Mouse (Mus musculus): ENCODE measurements around the gene Gcc2.
"Not testable (repeated sequence)": the region's sequence is repeated elsewhere in the genome, so short reads cannot be mapped to it uniquely, and the experiment has no call there.

DNA sequence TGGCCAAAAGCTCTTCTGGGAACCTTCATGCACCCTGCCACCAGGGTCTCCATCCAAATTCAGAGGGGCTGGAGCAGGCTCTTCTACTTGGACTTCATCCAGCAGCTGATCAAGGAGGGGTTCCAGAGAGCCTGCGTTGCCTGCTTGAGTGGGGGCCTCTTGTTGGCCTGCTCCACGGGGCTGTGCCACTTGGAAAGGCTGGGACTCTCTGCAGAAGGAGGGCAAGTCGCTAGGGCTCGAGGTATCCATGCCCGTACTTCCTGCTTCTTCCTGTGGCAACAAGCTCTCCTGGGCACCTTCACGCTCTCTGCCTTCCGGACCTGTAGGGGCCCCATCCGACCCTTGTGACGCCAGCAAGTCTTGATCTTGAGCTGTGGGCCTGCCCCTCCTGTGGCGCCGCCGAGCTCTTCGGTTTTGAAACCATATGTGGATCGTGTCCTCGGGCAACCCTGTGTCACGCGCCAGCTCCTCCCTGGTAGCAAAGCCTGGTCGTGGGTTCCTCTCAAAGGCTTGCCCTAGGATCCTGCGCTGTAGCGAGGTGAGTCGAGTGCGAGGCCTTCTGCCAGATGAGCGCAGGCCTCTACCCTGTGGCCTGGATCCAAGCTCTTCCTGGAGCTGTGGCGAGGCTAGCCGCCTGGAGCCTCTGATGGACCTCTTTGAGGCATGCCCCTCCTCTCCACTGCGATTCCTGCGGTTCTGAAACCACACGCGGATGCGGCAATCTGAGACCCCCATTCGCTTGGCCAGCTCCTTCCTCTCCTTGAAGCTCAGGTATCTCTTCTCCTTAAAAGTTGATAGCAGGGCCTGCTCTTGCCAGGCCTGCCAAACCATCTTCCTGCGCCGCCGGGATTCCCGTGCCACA is 23.3 kb upstream of the Gcc2 start:
- TF ChIP-seq POLR2A (IDR thresholded peaks at IDR 0.05; ENCODE audit: insufficient read length, low read depth); POLR2AphosphoS2 (IDR thresholded peaks at IDR 0.05; ENCODE audit: insufficient read length, low read depth); SRF (IDR thresholded peaks at IDR 0.05; ENCODE audit: control insufficient read depth, insufficient read length, low read depth); TCF3 (IDR thresholded peaks at IDR 0.05; ENCODE audit: insufficient read length, low read depth); USF1 (IDR thresholded peaks at IDR 0.05; ENCODE audit: low read depth); MAX (IDR thresholded peaks at IDR 0.05; ENCODE audit: low read depth); E2F4 (IDR thresholded peaks at IDR 0.05; ENCODE audit: insufficient read depth); MYOD1 (IDR thresholded peaks at IDR 0.05; ENCODE audit: control insufficient read depth in 1 of 3, insufficient read length in 2 of 3, low read depth in 2 of 3); CEBPB (IDR thresholded peaks at IDR 0.05; ENCODE audit: insufficient read depth, poor library complexity, severe bottlenecking): not testable (repeated sequence)
